Mouse (Mus musculus): Measurements from ENCODE around the gene Mgmt.

- no peak for TF ChIP-seq CTCF (IDR thresholded peaks at IDR 0.05; ENCODE audit: low read depth)
- TF ChIP-seq EP300 (IDR thresholded peaks at IDR 0.05; ENCODE audit: low read depth), result no peak
Observed at GRCm38 (mm10) chr7:137095702-137096101, 201.3 kb downstream of the Mgmt start.

Data from heart, postnatal 0 days (tissue).